Mouse (Mus musculus) naive thymus-derived CD4-positive, alpha-beta T cell, adult 2 months (primary cell): ENCODE data around the gene Ltf.

Experiments
- DNase-seq: peaks from one replicate; pipeline ENCODE4 v3.0.0-alpha.2; 2011; ENCODE audit warnings: low read depth

Gene Ltf

GRCm38 (mm10) chr9:111039966-111040365, 20.9 kb downstream of the Ltf start:
- DNase-seq: no peak

GRCm38 (mm10) chr9:111042266-111042665, 23.2 kb downstream of the Ltf start:
- no peak for DNase-seq

GRCm38 (mm10) chr9:111046222-111046621, 27.2 kb downstream of the Ltf start:
- peak; percentile 32 for DNase-seq

GRCm38 (mm10) chr9:111047266-111047665, 28.2 kb downstream of the Ltf start:
- peak; percentile 45 for DNase-seq

GRCm38 (mm10) chr9:111048452-111048851, 29.4 kb downstream of the Ltf start:
- no peak for DNase-seq

GRCm38 (mm10) chr9:111054923-111055322, 35.9 kb downstream of the Ltf start:
- no peak for DNase-seq

GRCm38 (mm10) chr9:111055800-111056518, 36.9 kb downstream of the Ltf start:
- peak; percentile 51 for DNase-seq

- no peak for DNase-seq
Measured at GRCm38 (mm10) chr9:111056519-111056797, 37.4 kb downstream of the Ltf start.

GRCm38 (mm10) chr9:111056798-111057543, 37.9 kb downstream of the Ltf start, which contains the start of gene Ccrl2:
TSS of gene Ccrl2 (minus strand) at chr9:111057519.
- peak; percentile 57 for DNase-seq

GRCm38 (mm10) chr9:111057544-111058370, 38.7 kb downstream of the Ltf start:
- DNase-seq: peak; percentile 46

- peak; percentile 37 for DNase-seq
Measured at GRCm38 (mm10) chr9:111058943-111059556, 40.0 kb downstream of the Ltf start.

GRCm38 (mm10) chr9:111062840-111063239, 43.8 kb downstream of the Ltf start:
- no peak for DNase-seq

GRCm38 (mm10) chr9:111067052-111067451, 48.0 kb downstream of the Ltf start:
- DNase-seq: no peak

GRCm38 (mm10) chr9:111070546-111070961, 51.5 kb downstream of the Ltf start:
- DNase-seq: peak; percentile 72

- peak; percentile 37 for DNase-seq
Measured at GRCm38 (mm10) chr9:111072175-111072574, 53.1 kb downstream of the Ltf start.

- no peak for DNase-seq
Measured at GRCm38 (mm10) chr9:111072971-111073370, 53.9 kb downstream of the Ltf start.

- DNase-seq: peak; percentile 44
Measured at GRCm38 (mm10) chr9:111077745-111078144, 58.7 kb downstream of the Ltf start.

- no peak for DNase-seq
Measured at GRCm38 (mm10) chr9:111080801-111081200, 61.7 kb downstream of the Ltf start.

- DNase-seq: no peak
Measured at GRCm38 (mm10) chr9:111081765-111082164, 62.7 kb downstream of the Ltf start.

GRCm38 (mm10) chr9:111085329-111085728, 66.3 kb downstream of the Ltf start:
- DNase-seq: no peak

- DNase-seq: no peak
Measured at GRCm38 (mm10) chr9:111086137-111086536, 67.1 kb downstream of the Ltf start.

GRCm38 (mm10) chr9:111086995-111087606, 68.0 kb downstream of the Ltf start:
- DNase-seq: no peak
